ENCODE assay signal across 29 mouse cellular contexts in the genomic region with DNA sequence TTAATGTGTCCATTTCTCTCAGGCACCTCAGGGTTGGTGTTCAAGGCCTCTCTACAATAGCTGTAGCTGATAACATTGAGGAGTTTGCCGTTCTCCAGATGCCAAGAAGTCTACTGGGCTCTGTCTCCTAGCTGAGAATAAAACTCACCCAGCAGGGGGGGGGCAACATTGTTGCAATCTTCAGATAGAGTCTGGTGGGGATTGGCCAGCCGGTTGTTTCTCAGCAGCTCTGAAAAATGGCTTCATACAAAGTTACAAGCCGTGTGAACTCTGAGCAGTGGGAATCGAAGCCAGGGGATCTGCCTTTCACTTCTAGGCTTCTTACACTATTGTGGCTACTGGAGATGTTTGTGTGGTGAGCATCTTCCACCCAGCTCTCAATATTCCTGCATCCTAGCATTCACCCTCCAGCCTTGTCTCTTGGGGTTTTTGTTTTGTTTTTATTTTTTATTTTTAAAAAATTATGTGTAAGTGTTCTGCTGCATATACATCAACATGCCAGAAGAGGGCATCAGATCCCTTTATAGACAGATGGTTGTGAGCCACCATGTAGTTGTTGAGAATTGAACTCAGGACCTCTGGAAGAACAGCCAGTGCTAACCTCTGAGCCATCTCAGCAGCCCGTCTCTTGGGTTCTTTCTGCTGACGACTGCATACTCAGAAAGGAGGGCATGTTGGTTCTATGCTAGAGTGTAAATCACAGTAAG. TPM values are rescaled to one million over a fixed set of nuclear protein-coding genes. Genes with fewer than 3 reads are reported as not detected.
A peak's percentile ranks its signal among the peaks of the same experiment; 100 is the strongest.
DNase-seq lines count a peak whose midpoint lies in the region; ATAC-seq and TF ChIP-seq lines count a peak whose summit lies in the region.
"Had no signal": no experiment of that assay in that cellular context is flagged by ENCODE, and none has a peak within 500 bp of the region (broad histone marks: within the 10 kb centered on the region; RNA-seq: fewer than 3 reads in every experiment).

No protein-coding gene starts in this region.

- peak; percentile 23 for DNase-seq in CD4-positive, CD25-positive, alpha-beta regulatory T cell, adult 2 months (ENCODE audit: low read depth, low spot score)
- DNase-seq in left cerebral cortex, adult 2 months (ENCODE audit: extremely low spot score in 1 of 2, low spot score in 2 of 2) = no peak
- DNase-seq in left cerebral cortex, postnatal 14 days (ENCODE audit: low spot score in 2 of 2) = no peak
- no peak for DNase-seq in CH12.LX (ENCODE audit: extremely low read depth)
- DNase-seq in stomach, postnatal 0 days (ENCODE audit: low spot score) = no peak
- DNase-seq in spleen, adult 18-20 months = no peak
- no peak for DNase-seq in embryo, embryonic 9.5 days (ENCODE audit: extremely low spot score)
- DNase-seq: adrenal gland, postnatal 36 days; cerebellum, adult 18-20 months; cerebellum, postnatal 25 days; embryo, embryonic 11 days; kidney, postnatal 36 days; layer of hippocampus, adult 9-11 months; thymus, postnatal 25 days had no signal

- H3K9me3 ChIP-seq in CH12.LX (replicated peaks; ENCODE audit: low read length) = no peaks in the 10 kb centered on the region
- no peaks in the 10 kb centered on the region for H3K9me3 ChIP-seq in stomach, postnatal 0 days (ENCODE audit: control insufficient read depth, low read length)
- H3K9me3 ChIP-seq: embryonic facial prominence, embryonic 15.5 days; hindbrain, embryonic 10.5 days; limb, embryonic 13.5 days; liver, embryonic 15.5 days; midbrain, embryonic 12.5 days; neural tube, embryonic 13.5 days; stomach, embryonic 15.5 days had no signal

- dilution Hi-C loops in CH12.LX (cut with MboI; ENCODE audit: extremely low pct_ligation_motif_present, extremely low pct_unique_long_range_greater_than_20kb, low sequenced_read_pairs) = no loop called here

- ATAC-seq in CD4-positive, CD25-positive, alpha-beta regulatory T cell, adult 4 months = no peak
- no peak for ATAC-seq in stomach, postnatal 0 days (ENCODE audit: low FRiP score, low TSS enrichment)
- ATAC-seq: inflammation-experienced regulatory T-cells, adult 6 months; lung, postnatal 0 days had no signal

- TF ChIP-seq EP300 in CH12.LX (IDR thresholded peaks at IDR 0.05; ENCODE audit: low read length) = no peak
- no peak for TF ChIP-seq EP300 in stomach, postnatal 0 days (optimal IDR thresholded peaks at IDR 0.05)

- WGBS in stomach, postnatal 0 days = 74% methylated on average over 6 of the region's 6 CpGs

- TF ChIP-seq RAD21 in CH12.LX (IDR thresholded peaks at IDR 0.05; ENCODE audit: low read depth, low read length) = peak; percentile 67

- in situ Hi-C loops in CH12.LX (cut with MboI; ENCODE audit: low pct_ligation_motif_present, low pct_unique_long_range_greater_than_20kb, low sequenced_read_pairs) = no loop called here

- H3K36me3 ChIP-seq in CH12.LX (replicated peaks in 1 of 2; ENCODE audit: control insufficient read depth in 1 of 2, insufficient read depth in 1 of 2, low read length in 1 of 2) = no peaks in the 10 kb centered on the region
- H3K36me3 ChIP-seq in stomach, postnatal 0 days (ENCODE audit: control insufficient read depth, insufficient read depth, low read length) = no peaks in the 10 kb centered on the region
- H3K36me3 ChIP-seq: embryonic facial prominence, embryonic 15.5 days; hindbrain, embryonic 10.5 days; limb, embryonic 13.5 days; liver, embryonic 15.5 days; midbrain, embryonic 12.5 days; neural tube, embryonic 13.5 days; stomach, embryonic 15.5 days had no signal

- no peak overlapping the region for H3K9ac ChIP-seq in CH12.LX (ENCODE audit: insufficient read depth, low read depth)
- no peak overlapping the region for H3K9ac ChIP-seq in stomach, postnatal 0 days (ENCODE audit: low read length)
- H3K9ac ChIP-seq: embryonic facial prominence, embryonic 15.5 days; limb, embryonic 13.5 days; liver, embryonic 15.5 days; midbrain, embryonic 12.5 days; neural tube, embryonic 13.5 days; stomach, embryonic 15.5 days had no signal

- H3K27me3 ChIP-seq in CH12.LX (replicated peaks) = no peaks in the 10 kb centered on the region
- no peaks in the 10 kb centered on the region for H3K27me3 ChIP-seq in stomach, postnatal 0 days (ENCODE audit: control insufficient read depth, insufficient read depth, low read length)
- H3K27me3 ChIP-seq: embryonic facial prominence, embryonic 15.5 days; limb, embryonic 13.5 days; liver, embryonic 15.5 days; midbrain, embryonic 12.5 days; neural tube, embryonic 13.5 days; stomach, embryonic 15.5 days had no signal

- H3K4me3 ChIP-seq in left cerebral cortex, adult 2 months = no peak overlapping the region
- no peak overlapping the region for H3K4me3 ChIP-seq in CH12.LX (replicated peaks in 1 of 3; ENCODE audit: low read depth in 2 of 3, low read length in 2 of 3, poor library complexity in 1 of 3)
- H3K4me3 ChIP-seq in stomach, postnatal 0 days (ENCODE audit: low read depth, low read length) = no peak overlapping the region
- H3K4me3 ChIP-seq: embryonic facial prominence, embryonic 15.5 days; hindbrain, embryonic 10.5 days; limb, embryonic 13.5 days; liver, embryonic 15.5 days; midbrain, embryonic 12.5 days; neural tube, embryonic 13.5 days; stomach, embryonic 15.5 days had no signal

- peaks cover 7 to 31% of the 10 kb centered on the region in 2 experiments; a peak in 3 of 4 replicates for H3K4me1 ChIP-seq in CH12.LX (ENCODE audit: control insufficient read depth in 1 of 2, insufficient read depth in 2 of 2)
- no peaks in the 10 kb centered on the region for H3K4me1 ChIP-seq in stomach, postnatal 0 days (replicated peaks; ENCODE audit: control insufficient read depth, insufficient read depth)
- H3K4me1 ChIP-seq: embryonic facial prominence, embryonic 15.5 days; limb, embryonic 13.5 days; liver, embryonic 15.5 days; neural tube, embryonic 13.5 days; stomach, embryonic 15.5 days had no signal

- TF ChIP-seq POLR2A in CH12.LX (IDR thresholded peaks at IDR 0.05; ENCODE audit: low read depth, low read length) = no peak

- no peak overlapping the region for H3K27ac ChIP-seq in left cerebral cortex, adult 2 months
- H3K27ac ChIP-seq in CH12.LX (ENCODE audit: insufficient read depth, low read depth) = no peak overlapping the region
- H3K27ac ChIP-seq in stomach, postnatal 0 days (replicated peaks) = no peak overlapping the region
- H3K27ac ChIP-seq: embryonic facial prominence, embryonic 15.5 days; hindbrain, embryonic 10.5 days; limb, embryonic 13.5 days; liver, embryonic 15.5 days; midbrain, embryonic 12.5 days; neural tube, embryonic 13.5 days; stomach, embryonic 15.5 days had no signal

- TF ChIP-seq CTCF in left cerebral cortex, adult 2 months (IDR thresholded peaks at IDR 0.05) = peak; percentile 44
- TF ChIP-seq CTCF in CH12.LX (conservative IDR thresholded peaks at IDR 0.05 in 1 of 2, IDR thresholded peaks at IDR 0.05 in 1 of 2; ENCODE audit: low read depth in 2 of 2, low read length in 2 of 2) = peak in 1 of 2 experiments; percentile 63; a peak in 2 of 4 replicates
- TF ChIP-seq CTCF in stomach, postnatal 0 days (IDR thresholded peaks at IDR 0.05; ENCODE audit: low read depth) = 0 out of 2 replicates have a peak, but pooled peaks have one; percentile 27

- H3K79me2 ChIP-seq in CH12.LX (replicated peaks; ENCODE audit: control insufficient read depth, extremely low read depth, insufficient read depth, poor library complexity, severe bottlenecking) = no peaks in the 10 kb centered on the region

- intact Hi-C loops in left cerebral cortex, adult 2 months (cut with DNase I) = no loop called here
- intact Hi-C loops in left cerebral cortex, postnatal 14 days (cut with DNase I) = loop anchor here (2.0 kb wide), 1 partner anchor 42 kb away; no protein-coding TSS in a partner anchor

- no peak overlapping the region for H3K4me2 ChIP-seq in CH12.LX (ENCODE audit: insufficient read depth, low read depth, poor library complexity, severe bottlenecking)
- no peak overlapping the region for H3K4me2 ChIP-seq in stomach, postnatal 0 days (replicated peaks; ENCODE audit: low read depth)
- H3K4me2 ChIP-seq: embryonic facial prominence, embryonic 15.5 days; limb, embryonic 13.5 days; liver, embryonic 15.5 days; midbrain, embryonic 12.5 days; neural tube, embryonic 13.5 days; stomach, embryonic 15.5 days had no signal

TF ChIP-seq in CH12.LX, 34 proteins besides CTCF, POLR2A, EP300 and RAD21:
- TF ChIP-seq USF1 (IDR thresholded peaks at IDR 0.05; ENCODE audit: low read depth, low read length) (no peak), SMC3 (IDR thresholded peaks at IDR 0.05; ENCODE audit: low read depth, low read length) (peak; percentile 51), ZC3H11A (IDR thresholded peaks at IDR 0.05; ENCODE audit: low read depth, low read length) (peak; percentile 29)

RNA-seq across cellular contexts. Expression of a gene that starts 21.3 kb away (rescaled TPM):
- not detected for polyA plus RNA-seq in CD4-positive, CD25-positive, alpha-beta regulatory T cell, adult 4 months (2017; shearing (Covaris generic))
- total RNA-seq in left cerebral cortex, adult 2 months (2021) = 1 to 10 TPM; 4.9 to 5.4 TPM
- 1 to 10 TPM; 2.7 to 3.9 TPM for total RNA-seq in left cerebral cortex, postnatal 14 days (2021)
- total RNA-seq in CH12.LX (2012; rRNA removed) (not detected in 2 replicates), CH12.LX (2014; rRNA removed) (not detected in 2 replicates)
- not detected in 2 replicates for polyA plus RNA-seq in CH12.LX (2012; ENCODE audit: insufficient read length, low read depth)
- polyA plus RNA-seq in stomach, postnatal 0 days (2015; fragmentation: Nextera tagmentation; extraction: Ambion mirVana) = 1.1 and 1.7 TPM in 2 replicates
- total RNA-seq: megakaryocyte progenitor cell, adult 5-6 weeks had no signal
- polyA plus RNA-seq: inflammation-experienced regulatory T-cells, adult 6 months; limb, embryonic 13.5 days had no signal

RNA-seq across cellular contexts. Expression of a gene that starts 48.0 kb away (rescaled TPM):
- polyA plus RNA-seq in CD4-positive, CD25-positive, alpha-beta regulatory T cell, adult 4 months (2017; shearing (Covaris generic)) = 10 to 100 TPM; 64.4 to 70.8 TPM
- 100 to 1,000 TPM; 964 to 986 TPM for total RNA-seq in left cerebral cortex, adult 2 months (2021)
- total RNA-seq in left cerebral cortex, postnatal 14 days (2021) = 100 to 1,000 TPM; 894 to 958 TPM
- total RNA-seq in CH12.LX (2012; rRNA removed) = 270 and 337 TPM in 2 replicates
- 289 and 323 TPM in 2 replicates for total RNA-seq in CH12.LX (2014; rRNA removed)
- 381 and 463 TPM in 2 replicates for polyA plus RNA-seq in CH12.LX (2012; ENCODE audit: insufficient read length, low read depth)
- 7.9 and 8.2 TPM in 2 replicates for polyA plus RNA-seq in stomach, postnatal 0 days (2015; fragmentation: Nextera tagmentation; extraction: Ambion mirVana)

RNA-seq across cellular contexts. Expression of a gene that starts 54.6 kb away (rescaled TPM):
- under 1 TPM in 1 of 2 experiments, not detected in 1; 0.11 TPM for polyA plus RNA-seq in CD4-positive, CD25-positive, alpha-beta regulatory T cell, adult 4 months (2017; shearing (Covaris generic))
- total RNA-seq in left cerebral cortex, adult 2 months (2021) = under 1 TPM; 0.45 to 0.75 TPM
- total RNA-seq in left cerebral cortex, postnatal 14 days (2021) = under 1 TPM; 0.34 to 0.35 TPM
- total RNA-seq in CH12.LX (2012; rRNA removed) (not detected in 2 replicates), CH12.LX (2014; rRNA removed) (not detected in 2 replicates)
- polyA plus RNA-seq in CH12.LX (2012; ENCODE audit: insufficient read length, low read depth) = not detected in 2 replicates
- 33.5 and 37.3 TPM in 2 replicates for polyA plus RNA-seq in stomach, postnatal 0 days (2015; fragmentation: Nextera tagmentation; extraction: Ambion mirVana)
- total RNA-seq: gastrocnemius, adult 18-20 months; granulocyte monocyte progenitor cell, adult 5-6 weeks; megakaryocyte progenitor cell, adult 5-6 weeks had no signal
- polyA plus RNA-seq: embryonic facial prominence, embryonic 15.5 days; heart, embryonic 14.5 days; inflammation-experienced regulatory T-cells, adult 6 months; kidney, embryonic 14.5 days; liver, embryonic 15.5 days had no signal
